Mouse (Mus musculus) left cerebral cortex, postnatal 14 days (tissue): ENCODE measurements around the gene Mical2. TPM values are rescaled to one million over a fixed set of nuclear protein-coding genes. Genes with fewer than 3 reads are reported as not detected.

Experiments used
- DNase-seq, 2 experiments: peaks; one replicate each; pipeline ENCODE4 v3.0.0; 2021 to 2022; ENCODE audit warnings: low spot score in 2 of 2, mixed read lengths in 1 of 2
- intact Hi-C: fragments of 180-260 bp; cut with DNase I; formaldehyde crosslinking; loops from one replicate; pipeline ENCODE4 v1.15.1; 2025
- total RNA-seq, 2 experiments: library from RNA; stranded (reverse); gene quantifications; 2 replicates each; pipeline ENCODE4 v1.2.3; 2021

Gene Mical2
- total RNA-seq, 2 experiments from 2014 or later = 497 to 557 TPM

GRCm38 (mm10) chr7:112416058-112416526 is 190.4 kb downstream of the Mical2 start:
- intact Hi-C loops = no loop called here
- no peak for DNase-seq

GRCm38 (mm10) chr7:112416730-112417513 is 191.3 kb downstream of the Mical2 start:
- intact Hi-C loops = no loop called here
- no peak for DNase-seq

GRCm38 (mm10) chr7:112417598-112417997 is 191.9 kb downstream of the Mical2 start:
- intact Hi-C loops = no loop called here
- no peak for DNase-seq

- intact Hi-C loops = no loop called here
- no peak for DNase-seq
These were observed 197.8 kb downstream of the Mical2 start for GRCm38 (mm10) chr7:112423438-112423837.

- no peak for DNase-seq
- intact Hi-C loops = no loop called here
These were observed 201.2 kb downstream of the Mical2 start for GRCm38 (mm10) chr7:112426811-112427210.

- intact Hi-C loops = no loop called here
- peak; percentile 26 to 48 for DNase-seq
These were observed 201.9 kb downstream of the Mical2 start, which contains the start of gene Parva for GRCm38 (mm10) chr7:112427357-112428157. Gene Parva, plus strand, starts transcription at chr7:112427505.

GRCm38 (mm10) chr7:112428158-112428535 is 202.5 kb downstream of the Mical2 start:
- peak; percentile 63 to 65 for DNase-seq
- intact Hi-C loops = no loop called here

GRCm38 (mm10) chr7:112439846-112440245 is 214.2 kb downstream of the Mical2 start:
- intact Hi-C loops = no loop called here
- DNase-seq = no peak

GRCm38 (mm10) chr7:112444152-112444984 is 218.7 kb downstream of the Mical2 start:
- intact Hi-C loops = no loop called here
- DNase-seq = no peak

- no peak for DNase-seq
- intact Hi-C loops = no loop called here
These were observed 219.3 kb downstream of the Mical2 start for GRCm38 (mm10) chr7:112444985-112445367.

- no peak for DNase-seq
- intact Hi-C loops = no loop called here
These were observed 220.8 kb downstream of the Mical2 start for GRCm38 (mm10) chr7:112446498-112446897.

- DNase-seq = no peak
- intact Hi-C loops = no loop called here
These were observed 224.5 kb downstream of the Mical2 start for GRCm38 (mm10) chr7:112449954-112450700.

- intact Hi-C loops = no loop called here
- DNase-seq = no peak
These were observed 226.8 kb downstream of the Mical2 start for GRCm38 (mm10) chr7:112452471-112452870.

- intact Hi-C loops = no loop called here
- no peak for DNase-seq
These were observed 228.2 kb downstream of the Mical2 start for GRCm38 (mm10) chr7:112453805-112454214.

- no peak for DNase-seq
- intact Hi-C loops = no loop called here
These were observed 228.7 kb downstream of the Mical2 start for GRCm38 (mm10) chr7:112454380-112454779.

- intact Hi-C loops = no loop called here
- DNase-seq = no peak
These were observed 229.3 kb downstream of the Mical2 start for GRCm38 (mm10) chr7:112454951-112455350.

GRCm38 (mm10) chr7:112455566-112456110 is 230.0 kb downstream of the Mical2 start:
- no peak for DNase-seq
- intact Hi-C loops = no loop called here

GRCm38 (mm10) chr7:112457373-112457772 is 231.7 kb downstream of the Mical2 start:
- no peak for DNase-seq
- intact Hi-C loops = no loop called here

GRCm38 (mm10) chr7:112457920-112458319 is 232.3 kb downstream of the Mical2 start:
- DNase-seq = no peak

More at GRCm38 (mm10) chr7:112457920-112458319, 232.3 kb downstream of the Mical2 start:
- intact Hi-C loops = no loop called here
